Mouse (Mus musculus) myocyte (in vitro differentiated cells): ENCODE results near the gene Lpin1. TPM values are rescaled to one million over a fixed set of nuclear protein-coding genes. Genes with fewer than 3 reads are reported as not detected.

ENCODE experiments used
- H3K27me3 ChIP-seq: one replicate; pipeline ENCODE4 v1.6.1; 2011; ENCODE audit not compliant: control insufficient read depth, insufficient read depth, insufficient read length
- H3K36me3 ChIP-seq: one replicate; pipeline ENCODE4 v1.6.1; 2011; ENCODE audit not compliant: control insufficient read depth, insufficient read depth
- H3K4me2 ChIP-seq: one replicate; pipeline ENCODE4 v1.6.1; 2011; ENCODE audit warnings: low read depth, control low read depth
- H3K4me3 ChIP-seq: one replicate; pipeline ENCODE4 v1.5.1; 2011; ENCODE audit warnings: mild to moderate bottlenecking, control low read depth, moderate library complexity
- H3K79me2 ChIP-seq: one replicate; pipeline ENCODE4 v1.6.1; 2011; ENCODE audit not compliant: control insufficient read depth, insufficient read depth
- H3ac ChIP-seq: one replicate; pipeline ENCODE4 v1.6.1; 2011; ENCODE audit not compliant: control insufficient read depth, insufficient read length
- CEBPB ChIP-seq: IDR thresholded peaks from 2 replicates; pipeline ENCODE4 v1.6.1; 2011; ENCODE audit warnings: mild to moderate bottlenecking, moderate library complexity; ENCODE audit not compliant: poor library complexity, insufficient read depth, severe bottlenecking
- E2F4 ChIP-seq: IDR thresholded peaks from one replicate; pipeline ENCODE4 v1.6.1; 2011; ENCODE audit warnings: mild to moderate bottlenecking, control low read depth, moderate library complexity; ENCODE audit not compliant: insufficient read depth
- MAX ChIP-seq: IDR thresholded peaks from one replicate; pipeline ENCODE4 v1.6.1; 2011; ENCODE audit warnings: low read depth, mild to moderate bottlenecking, control low read depth
- MYOD1 ChIP-seq, 3 experiments: IDR thresholded peaks; one replicate each; pipeline ENCODE4 v1.6.1; 2011; ENCODE audit warnings: control low read depth in 2 of 3, low read depth in 2 of 3, mild to moderate bottlenecking in 2 of 3, moderate library complexity in 1 of 3; ENCODE audit not compliant: insufficient read length in 2 of 3, control insufficient read depth in 1 of 3
- MYOG ChIP-seq, 3 experiments: IDR thresholded peaks; one replicate each; pipeline ENCODE4 v1.6.1; 2011; ENCODE audit warnings: control low read depth in 2 of 3, low read depth in 2 of 3, mild to moderate bottlenecking in 2 of 3; ENCODE audit not compliant: insufficient read length in 2 of 3, control insufficient read depth in 1 of 3, insufficient read depth in 1 of 3
- POLR2A ChIP-seq: IDR thresholded peaks from one replicate; pipeline ENCODE4 v1.6.1; 2011; ENCODE audit warnings: low read depth, mild to moderate bottlenecking, control low read depth, moderate library complexity; ENCODE audit not compliant: insufficient read length
- POLR2AphosphoS2 ChIP-seq: IDR thresholded peaks from one replicate; pipeline ENCODE4 v1.6.1; 2011; ENCODE audit warnings: low read depth, control low read depth; ENCODE audit not compliant: insufficient read length
- REST ChIP-seq: IDR thresholded peaks from one replicate; pipeline ENCODE4 v1.6.1; 2011; ENCODE audit warnings: mild to moderate bottlenecking, control low read depth, moderate library complexity; ENCODE audit not compliant: insufficient read depth, insufficient read length
- SRF ChIP-seq: IDR thresholded peaks from one replicate; pipeline ENCODE4 v1.6.1; 2011; ENCODE audit warnings: low read depth; ENCODE audit not compliant: control insufficient read depth, insufficient read length
- TCF12 ChIP-seq: IDR thresholded peaks from one replicate; pipeline ENCODE4 v1.6.1; 2011; ENCODE audit warnings: mild to moderate bottlenecking, control low read depth; ENCODE audit not compliant: poor library complexity, insufficient read depth, severe bottlenecking
- TCF3 ChIP-seq: IDR thresholded peaks from one replicate; pipeline ENCODE4 v1.6.1; 2011; ENCODE audit warnings: low read depth, control low read depth; ENCODE audit not compliant: insufficient read length
- USF1 ChIP-seq: IDR thresholded peaks from one replicate; pipeline ENCODE4 v1.6.1; 2011; ENCODE audit warnings: low read depth, mild to moderate bottlenecking, control low read depth, moderate library complexity
- polyA plus RNA-seq: library from polyadenylated mRNA; unstranded; fragments of >200 nt; fragmentation: generic; extraction: Trizol; gene quantifications from one replicate; pipeline ENCODE4 v1.2.1, GENCODE M21; 2012; ENCODE audit warnings: missing spikeins

The Lpin1 gene
- polyA plus RNA-seq, 1 experiment = 4.6 TPM

DNA sequence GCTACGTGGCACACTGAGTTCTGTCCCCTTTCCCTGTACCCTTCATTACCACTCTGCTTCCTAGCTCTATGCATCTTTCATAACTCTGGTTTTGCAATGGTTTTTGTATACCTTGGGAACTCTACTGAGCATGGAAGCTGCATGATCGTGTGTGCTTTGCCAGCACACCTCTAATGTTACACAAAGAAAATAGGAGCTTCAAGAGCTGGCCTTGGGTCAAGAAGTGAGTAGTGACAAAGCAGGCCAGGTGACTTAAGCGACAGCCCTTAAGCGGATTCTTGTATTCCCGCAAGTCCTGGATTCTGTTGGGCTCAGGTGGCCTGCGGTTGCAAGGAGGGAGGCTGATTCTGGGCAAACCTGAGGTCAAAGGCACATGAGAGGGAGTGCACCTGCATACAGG, 37.5 kb upstream of the Lpin1 start:
- Histone ChIP-seq H3K79me2 (no peaks in the 10 kb centered on the region), H3K36me3 (no peaks in the 10 kb centered on the region), H3K4me2 (no peak overlapping the region), H3K4me3 (no peak overlapping the region), H3ac (no peak overlapping the region), H3K27me3 (peaks cover 45% of the 10 kb centered on the region)
- TF ChIP-seq USF1 (no peak), MAX (no peak), POLR2A (no peak), MYOG (IDR thresholded peaks at IDR 0.05; ENCODE audit: control insufficient read depth in 1 of 3, insufficient read depth in 1 of 3, insufficient read length in 2 of 3, low read depth in 2 of 3) (no peak), CEBPB (no peak), TCF3 (no peak)

GRCm38 (mm10) chr12:16646780-16647409, 36.1 kb upstream of the Lpin1 start:
- no peaks in the 10 kb centered on the region for H3K79me2 ChIP-seq
- H3ac ChIP-seq = no peak overlapping the region
- H3K36me3 ChIP-seq = no peaks in the 10 kb centered on the region
- no peak overlapping the region for H3K4me2 ChIP-seq
- no peak overlapping the region for H3K4me3 ChIP-seq
- H3K27me3 ChIP-seq = peaks cover 42% of the 10 kb centered on the region
- TF ChIP-seq POLR2A (no peak), MYOG (IDR thresholded peaks at IDR 0.05; ENCODE audit: control insufficient read depth in 1 of 3, insufficient read depth in 1 of 3, insufficient read length in 2 of 3, low read depth in 2 of 3) (no peak), USF1 (no peak)

DNA sequence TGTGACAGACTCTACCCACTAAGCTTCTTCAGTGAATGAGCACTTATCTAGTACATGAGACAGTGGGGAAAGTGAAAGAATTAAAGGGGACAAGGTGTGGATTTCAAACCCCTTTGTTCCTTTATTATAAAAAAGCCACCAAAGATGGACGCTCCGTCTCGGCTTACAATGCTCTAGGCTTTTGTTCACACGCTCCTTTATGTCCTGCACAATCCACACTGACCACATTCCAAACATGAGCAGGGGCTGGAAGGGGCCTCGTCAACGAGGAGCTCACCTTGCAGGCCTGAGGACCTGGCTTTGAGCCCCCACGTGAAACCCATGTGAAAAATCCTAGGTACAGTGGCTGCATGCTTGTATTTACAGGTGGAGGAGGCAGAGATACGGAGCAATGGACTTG, 33.9 kb upstream of the Lpin1 start:
- no peak overlapping the region for H3K4me2 ChIP-seq
- H3ac ChIP-seq = no peak overlapping the region
- no peaks in the 10 kb centered on the region for H3K79me2 ChIP-seq
- peaks cover 20% of the 10 kb centered on the region for H3K27me3 ChIP-seq
- no peaks in the 10 kb centered on the region for H3K36me3 ChIP-seq
- H3K4me3 ChIP-seq = no peak overlapping the region
- TF ChIP-seq MYOD1 (IDR thresholded peaks at IDR 0.05; ENCODE audit: control insufficient read depth in 1 of 3, insufficient read length in 2 of 3, low read depth in 2 of 3) = no peak
- no peak for TF ChIP-seq USF1
- TF ChIP-seq MYOG (IDR thresholded peaks at IDR 0.05; ENCODE audit: control insufficient read depth in 1 of 3, insufficient read depth in 1 of 3, insufficient read length in 2 of 3, low read depth in 2 of 3) = no peak
- TF ChIP-seq POLR2AphosphoS2 = no peak
- TF ChIP-seq SRF = no peak
- no peak for TF ChIP-seq REST
- no peak for TF ChIP-seq MAX
- TF ChIP-seq E2F4 = no peak
- no peak for TF ChIP-seq TCF12
- no peak for TF ChIP-seq POLR2A
- TF ChIP-seq TCF3 = no peak
- no peak for TF ChIP-seq CEBPB

GRCm38 (mm10) chr12:16643508-16644345, 33.0 kb upstream of the Lpin1 start:
- H3K4me2 ChIP-seq = peak overlapping the region; percentile 30
- no peaks in the 10 kb centered on the region for H3K79me2 ChIP-seq
- H3ac ChIP-seq = no peak overlapping the region
- H3K36me3 ChIP-seq = no peaks in the 10 kb centered on the region
- peaks cover 20% of the 10 kb centered on the region for H3K27me3 ChIP-seq
- no peak overlapping the region for H3K4me3 ChIP-seq
- TF ChIP-seq USF1 = no peak
- TF ChIP-seq MYOD1 (IDR thresholded peaks at IDR 0.05; ENCODE audit: control insufficient read depth in 1 of 3, insufficient read length in 2 of 3, low read depth in 2 of 3) = peak; percentile 16 to 90 (median 83)
- peak; percentile 83 for TF ChIP-seq TCF3
- peak; percentile 75 to 94 (median 84) for TF ChIP-seq MYOG (IDR thresholded peaks at IDR 0.05; ENCODE audit: control insufficient read depth in 1 of 3, insufficient read depth in 1 of 3, insufficient read length in 2 of 3, low read depth in 2 of 3)
- TF ChIP-seq CEBPB = no peak
- TF ChIP-seq TCF12 = no peak

GRCm38 (mm10) chr12:16642000-16642399, 31.2 kb upstream of the Lpin1 start:
- TF ChIP-seq USF1 (no peak), MAX (no peak), POLR2A (no peak), MYOD1 (IDR thresholded peaks at IDR 0.05; ENCODE audit: control insufficient read depth in 1 of 3, insufficient read length in 2 of 3, low read depth in 2 of 3) (no peak), E2F4 (no peak), SRF (no peak), MYOG (IDR thresholded peaks at IDR 0.05; ENCODE audit: control insufficient read depth in 1 of 3, insufficient read depth in 1 of 3, insufficient read length in 2 of 3, low read depth in 2 of 3) (no peak), CEBPB (no peak), POLR2AphosphoS2 (no peak), TCF3 (no peak), REST (no peak), TCF12 (no peak)
- H3K36me3 ChIP-seq = no peaks in the 10 kb centered on the region
- H3ac ChIP-seq = no peak overlapping the region
- H3K27me3 ChIP-seq = peaks cover 12% of the 10 kb centered on the region
- no peak overlapping the region for H3K4me2 ChIP-seq
- H3K4me3 ChIP-seq = no peak overlapping the region
- H3K79me2 ChIP-seq = no peaks in the 10 kb centered on the region
